Mouse (Mus musculus) kidney, postnatal 25 days (tissue): ENCODE data around the gene Igfbp4.

Source experiments
- DNase-seq, 2 experiments: peaks; one replicate each; pipeline ENCODE4 v3.0.0; 2021; ENCODE audit warnings: mixed read lengths in 2 of 2

Gene Igfbp4

GRCm38 (mm10) chr11:99042834-99043431, 1.9 kb downstream of the Igfbp4 start:
- peak; percentile 85 to 93 for DNase-seq

- DNase-seq: peak in 1 of 2 experiments; percentile 52
These were observed 2.6 kb downstream of the Igfbp4 start for GRCm38 (mm10) chr11:99043632-99044031.

DNA sequence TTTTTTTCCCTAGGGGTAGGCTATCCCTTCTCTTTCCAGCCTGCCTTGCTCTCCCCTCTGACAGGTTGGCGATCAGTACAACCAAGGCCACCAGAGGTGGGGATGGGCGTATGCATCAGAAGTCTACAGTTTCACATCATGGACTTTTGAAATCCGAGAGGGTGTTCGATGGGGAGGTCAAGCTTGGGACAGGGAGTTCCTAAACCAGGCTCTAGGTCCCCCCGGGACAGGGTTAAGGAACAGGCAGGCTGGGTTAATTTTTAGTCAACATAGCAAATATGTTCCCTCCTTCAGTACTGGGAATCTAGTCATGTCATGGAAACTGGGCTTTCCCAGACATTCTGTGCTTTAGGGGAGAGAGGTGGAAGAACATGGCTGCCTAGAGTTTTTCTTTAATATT, 3.3 kb downstream of the Igfbp4 start:
- peak; percentile 64 to 91 for DNase-seq

DNA sequence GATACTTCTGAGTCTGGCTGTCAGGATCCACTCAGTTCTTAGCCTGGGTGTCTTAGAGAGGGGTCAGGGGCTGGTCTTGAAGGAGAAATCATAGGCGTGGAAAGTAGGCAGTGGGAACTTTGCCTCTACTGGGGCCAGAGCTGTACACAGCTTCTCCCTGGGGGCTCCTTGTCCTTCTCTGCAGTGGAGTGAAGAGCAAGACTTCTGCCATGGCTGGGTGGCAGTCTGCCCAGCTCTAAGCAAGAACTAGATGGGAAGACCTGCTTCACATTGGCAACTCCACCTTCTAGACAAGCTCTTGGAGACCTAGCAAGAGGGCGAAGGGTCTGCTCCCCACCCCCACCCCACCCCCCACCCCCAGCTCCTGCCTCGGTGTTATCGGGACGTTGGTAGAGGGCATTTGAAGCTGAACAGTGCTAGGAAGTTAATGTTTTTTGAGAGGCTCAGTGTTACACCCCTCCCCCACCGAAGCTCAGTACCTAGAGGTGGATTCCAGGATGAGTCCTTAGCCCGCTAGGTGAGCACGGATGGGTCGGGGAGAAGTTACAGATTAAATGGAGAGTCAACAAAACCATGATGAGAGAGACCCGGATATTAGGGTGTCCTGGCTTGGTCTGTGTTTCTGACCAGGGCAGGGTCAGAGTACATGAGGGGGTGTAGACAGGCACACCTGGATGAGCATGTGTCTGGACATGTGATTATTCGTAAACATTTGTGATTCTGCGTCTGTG, 4.3 kb downstream of the Igfbp4 start:
- peak; percentile 84 to 93 for DNase-seq

- peak; percentile 82 to 89 for DNase-seq
These were observed 6.1 kb downstream of the Igfbp4 start for GRCm38 (mm10) chr11:99047120-99047519.

DNA sequence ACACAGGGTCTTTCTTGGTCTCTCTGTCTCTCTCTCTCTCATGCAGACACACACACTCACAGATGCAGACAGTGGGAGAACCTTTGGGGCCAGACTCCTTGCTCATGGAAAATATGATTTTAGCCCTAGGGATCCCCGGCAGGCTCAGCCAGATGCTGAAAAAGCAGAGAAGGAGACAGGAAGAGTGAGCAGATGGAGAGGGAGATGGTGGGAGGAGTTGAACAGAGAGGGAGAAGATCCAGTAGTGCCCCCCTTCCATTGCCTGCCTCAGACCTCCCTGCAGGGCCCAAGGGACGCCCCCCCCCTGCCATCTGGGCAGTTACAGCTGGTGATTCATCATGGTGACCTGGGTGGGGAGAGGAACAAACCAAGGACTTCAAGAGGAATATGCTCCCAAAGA, 6.6 kb downstream of the Igfbp4 start:
- no peak for DNase-seq

GRCm38 (mm10) chr11:99055143-99055542, 14.1 kb downstream of the Igfbp4 start:
- peak; percentile 60 to 69 for DNase-seq

DNA sequence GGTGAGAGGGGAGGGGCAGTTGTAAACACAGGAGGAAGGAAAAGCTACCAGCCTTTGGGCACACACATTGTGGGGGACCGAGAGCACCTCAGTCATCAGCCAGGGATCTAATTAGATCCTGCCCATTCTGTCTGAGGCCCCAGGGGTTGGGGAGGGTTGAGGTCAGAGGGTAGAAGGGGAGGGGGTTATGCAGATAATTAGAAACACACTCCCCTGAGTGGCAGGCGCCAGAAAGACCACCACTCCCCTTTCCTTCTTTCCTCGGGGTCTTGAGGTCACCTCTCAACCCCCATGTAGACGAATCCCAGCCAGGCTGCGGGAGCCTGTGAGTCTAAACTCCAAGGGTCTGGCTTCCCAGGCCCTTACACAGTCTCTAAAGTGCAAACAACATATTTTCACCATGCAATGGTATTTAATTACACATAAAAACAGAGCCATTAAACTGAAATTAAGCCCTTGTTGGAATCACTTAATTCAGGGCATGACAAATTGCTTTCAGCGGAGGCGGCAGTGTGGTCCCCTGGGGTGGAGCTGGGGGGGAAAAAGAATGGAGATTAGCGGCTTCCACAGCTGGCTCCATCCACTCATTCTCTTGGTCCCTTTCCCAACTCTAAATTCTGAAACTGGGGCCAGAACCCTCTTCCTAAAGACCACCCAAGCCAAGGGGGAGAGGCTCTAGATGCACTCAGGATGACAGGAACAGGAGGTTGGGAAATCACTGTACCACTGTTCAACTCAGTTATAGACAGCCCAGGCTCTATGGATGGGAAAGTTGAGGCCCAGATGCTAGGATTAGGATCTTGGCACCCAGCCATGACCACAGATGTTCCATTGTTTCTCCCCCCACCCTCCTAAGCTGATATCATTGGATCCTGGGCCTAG, 14.8 kb downstream of the Igfbp4 start:
- DNase-seq: no peak

GRCm38 (mm10) chr11:99060435-99060834, 19.4 kb downstream of the Igfbp4 start:
- peak; percentile 49 to 75 for DNase-seq

DNA sequence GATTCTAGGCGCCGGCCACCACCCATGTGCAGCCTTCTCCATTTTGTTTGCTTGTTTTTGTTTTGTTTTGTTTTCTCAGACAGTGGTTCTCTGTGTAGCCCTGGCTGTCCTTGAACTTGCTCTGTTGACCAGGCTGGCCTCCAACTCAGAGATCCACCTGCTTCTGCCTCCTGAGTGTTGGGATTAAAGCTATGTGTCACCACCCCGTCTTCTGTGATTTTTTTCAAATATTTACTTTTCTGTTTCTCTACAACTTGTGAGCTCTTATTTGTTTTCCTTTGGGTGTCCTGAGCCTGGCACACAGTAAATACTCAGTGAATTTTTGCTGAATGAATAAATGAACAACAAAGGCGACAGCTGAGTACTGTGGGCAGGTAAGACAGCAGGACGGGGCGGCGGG, 21.6 kb downstream of the Igfbp4 start:
- no peak for DNase-seq

DNA sequence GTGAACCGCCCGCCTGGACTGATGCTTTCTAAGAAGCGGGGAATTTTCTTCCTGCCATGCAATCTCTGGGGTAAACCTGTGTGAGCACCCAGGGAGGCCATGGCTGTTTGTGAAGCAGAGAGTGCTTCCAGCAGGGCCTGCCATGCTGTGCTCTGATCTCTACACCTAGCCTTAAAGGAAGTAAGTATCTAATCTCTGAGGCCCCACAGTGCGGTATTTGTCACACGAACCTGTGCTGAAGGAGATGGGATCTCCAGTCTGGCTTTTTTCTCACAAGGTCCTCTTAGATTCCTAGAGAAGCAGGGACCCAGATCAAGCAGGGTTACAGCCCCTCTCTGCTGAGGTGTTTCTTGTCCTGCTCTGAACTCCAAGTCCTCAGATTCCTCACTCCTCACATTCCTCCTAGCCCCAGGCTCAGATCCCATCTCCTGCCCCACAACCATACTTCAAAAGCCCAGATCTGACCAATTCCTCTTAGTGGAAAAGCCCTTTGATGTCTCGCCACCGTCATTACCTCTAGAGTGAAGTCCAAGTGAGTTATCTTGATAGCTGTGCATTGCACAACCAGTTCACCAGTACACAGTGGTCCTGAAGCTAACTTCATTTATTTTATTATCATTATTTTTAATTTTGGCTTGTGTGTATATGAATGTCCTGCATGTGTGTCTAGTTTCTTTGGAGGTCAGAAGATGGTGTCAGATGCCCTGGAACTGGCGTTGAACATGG, 22.5 kb downstream of the Igfbp4 start:
- no peak for DNase-seq

DNA sequence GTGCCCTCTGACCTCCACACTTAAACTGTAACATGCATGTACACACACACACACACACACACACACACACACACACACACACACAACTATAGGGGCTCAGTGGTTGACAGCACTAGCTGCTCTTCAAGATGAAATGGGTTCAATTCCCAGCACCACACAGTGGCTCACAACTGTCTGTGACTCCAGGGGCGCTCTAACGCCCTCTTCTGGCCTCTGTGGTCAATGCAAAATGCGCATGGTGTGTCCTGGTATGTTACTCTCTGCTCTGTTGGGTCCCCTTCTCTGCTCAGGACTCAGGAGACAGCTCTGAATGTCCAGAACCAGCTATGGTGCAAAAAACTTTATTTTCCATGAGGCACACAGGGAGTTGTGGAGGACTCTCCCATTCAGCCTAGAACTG, 24.3 kb downstream of the Igfbp4 start:
- no peak for DNase-seq

GRCm38 (mm10) chr11:99065979-99066378, 24.9 kb downstream of the Igfbp4 start:
- DNase-seq: peak; percentile 92

- DNase-seq: no peak
These were observed 26.5 kb downstream of the Igfbp4 start for GRCm38 (mm10) chr11:99067591-99067990.

DNA sequence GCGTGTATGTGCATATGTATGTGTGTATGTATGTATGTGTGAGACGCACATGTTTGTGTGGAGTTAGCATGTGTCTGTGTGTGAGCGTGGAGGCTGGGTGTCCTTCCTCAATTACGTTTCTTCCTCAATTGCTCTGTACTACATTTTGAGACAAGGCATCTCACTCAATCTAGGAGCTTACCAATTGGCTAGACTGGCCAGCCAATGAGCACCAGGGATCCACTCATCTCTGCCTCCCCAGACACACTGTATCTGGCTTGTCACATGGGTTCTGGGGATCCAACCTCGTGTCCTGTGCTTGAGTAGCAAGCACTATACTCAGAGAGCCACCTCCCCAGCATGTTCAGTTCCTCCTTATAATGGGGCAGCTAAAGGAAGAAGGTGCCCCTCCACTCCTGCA, 27.4 kb downstream of the Igfbp4 start:
- DNase-seq: no peak

- peak in 1 of 2 experiments; percentile 26 for DNase-seq
These were observed 30.8 kb downstream of the Igfbp4 start for GRCm38 (mm10) chr11:99071866-99072265.

GRCm38 (mm10) chr11:99073781-99074180, 32.7 kb downstream of the Igfbp4 start:
- peak in 1 of 2 experiments; percentile 29 for DNase-seq

- DNase-seq: peak in 1 of 2 experiments; percentile 25
These were observed 35.8 kb downstream of the Igfbp4 start for GRCm38 (mm10) chr11:99076744-99077319.

DNA sequence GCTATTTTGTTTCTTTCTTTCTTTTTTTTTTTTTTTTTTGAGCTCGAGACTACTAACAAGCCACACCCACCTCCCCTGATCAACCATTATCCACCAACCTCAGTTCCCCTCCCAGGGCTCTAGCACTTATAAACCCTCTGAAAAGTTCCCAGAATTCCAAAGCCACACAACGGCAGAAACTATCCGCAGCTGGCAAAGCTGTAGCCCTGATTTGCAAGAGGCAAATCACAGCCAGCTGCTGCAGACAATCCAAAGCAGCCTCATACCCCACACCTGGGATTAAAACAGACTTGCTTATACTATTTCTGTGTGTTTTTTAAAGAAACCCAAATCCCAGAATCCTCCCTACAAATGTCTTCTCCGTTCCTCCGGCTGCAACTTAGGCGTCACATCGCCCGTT, 36.8 kb downstream of the Igfbp4 start:
- DNase-seq: no peak

GRCm38 (mm10) chr11:99080902-99081543, 40.0 kb downstream of the Igfbp4 start:
- DNase-seq: no peak

GRCm38 (mm10) chr11:99081566-99081965, 40.5 kb downstream of the Igfbp4 start:
- no peak for DNase-seq

- no peak for DNase-seq
These were observed 41.1 kb downstream of the Igfbp4 start for GRCm38 (mm10) chr11:99082098-99082497.
